Mouse (Mus musculus) stomach, postnatal 0 days (tissue): ENCODE measurements around the gene Brinp3. TPM values are rescaled to one million over a fixed set of nuclear protein-coding genes. Genes with fewer than 3 reads are reported as not detected.

Experiments
- ATAC-seq: fragments of 200-750 bp; cut with Nextera tagmentation; 2 replicates; pipeline ENCODE4 v1.8.0; 2017; ENCODE audit not compliant: low FRiP score, low TSS enrichment
- DNase-seq: peaks from one replicate; pipeline ENCODE4 v3.0.0-alpha.2; 2016; ENCODE audit warnings: low spot score
- H3K27ac ChIP-seq: fragments of 300-500 bp; sonication (generic); replicated peaks from 2 replicates; pipeline ENCODE4 v1.5.1; 2014; ENCODE audit warnings: mild to moderate bottlenecking, control low read depth
- H3K27me3 ChIP-seq: fragments of 300-500 bp; sonication (generic); 2 replicates; pipeline ENCODE4 v1.6.1; 2014; ENCODE audit warnings: low read length; ENCODE audit not compliant: control insufficient read depth, insufficient read depth
- H3K36me3 ChIP-seq: fragments of 300-500 bp; sonication (generic); 2 replicates; pipeline ENCODE4 v1.6.1; 2014; ENCODE audit warnings: low read length, mixed read lengths; ENCODE audit not compliant: control insufficient read depth, insufficient read depth
- H3K4me1 ChIP-seq: fragments of 300-500 bp; sonication (generic); replicated peaks from 2 replicates; pipeline ENCODE4 v1.6.1; 2014; ENCODE audit warnings: antibody characterized with exemption; ENCODE audit not compliant: control insufficient read depth, insufficient read depth
- H3K4me2 ChIP-seq: fragments of 300-500 bp; sonication (generic); replicated peaks from 2 replicates; pipeline ENCODE4 v1.6.1; 2014; ENCODE audit warnings: low read depth, mild to moderate bottlenecking, control low read depth, moderate library complexity
- H3K4me3 ChIP-seq: fragments of 300-500 bp; sonication (generic); 2 replicates; pipeline ENCODE4 v1.5.1; 2014; ENCODE audit warnings: low read depth, low read length, control low read depth
- H3K9ac ChIP-seq: fragments of 300-500 bp; sonication (generic); 2 replicates; pipeline ENCODE4 v1.6.1; 2014; ENCODE audit warnings: mild to moderate bottlenecking, low read length, control low read depth, mixed read lengths
- H3K9me3 ChIP-seq: fragments of 300-500 bp; sonication (generic); 2 replicates; pipeline ENCODE4 v1.6.1; 2016; ENCODE audit warnings: low read length; ENCODE audit not compliant: control insufficient read depth
- CTCF ChIP-seq: IDR thresholded peaks from 2 replicates; pipeline ENCODE4 v1.5.1; 2016; ENCODE audit warnings: antibody characterized with exemption, low read depth, mild to moderate bottlenecking, moderate library complexity
- EP300 ChIP-seq: optimal IDR thresholded peaks from 2 replicates; pipeline ENCODE3; 2016; ENCODE audit warnings: antibody characterized with exemption
- WGBS: fragments of 180-500 bp; shearing (Covaris S2); extraction: QIAGEN DNeasy Blood & Tissue Kit; methylation state at CpG from one replicate; pipeline ENCODE4 v1.1.7; 2014; 5-methylcytosine and 5-hydroxymethylcytosine counted together
- polyA plus RNA-seq: library from polyadenylated mRNA; unstranded; fragments of >200 nt; fragmentation: Nextera tagmentation; extraction: Ambion mirVana; gene quantifications from 2 replicates; pipeline ENCODE4 v1.2.1, GENCODE M21; 2015

The Brinp3 gene
- polyA plus RNA-seq, 1 experiment from 2014 or later = 0.73 TPM

- H3K9me3 ChIP-seq = no peaks in the 10 kb centered on the region
- H3K36me3 ChIP-seq = no peaks in the 10 kb centered on the region
- TF ChIP-seq CTCF (no peak), EP300 (no peak)
- ATAC-seq = no peak
- no peak overlapping the region for H3K4me3 ChIP-seq
- no peak for DNase-seq
- no peak overlapping the region for H3K4me2 ChIP-seq
- no peak overlapping the region for H3K27ac ChIP-seq
- 85% methylated on average over 4 of the region's 4 CpGs for WGBS
- no peaks in the 10 kb centered on the region for H3K4me1 ChIP-seq
- H3K9ac ChIP-seq = no peak overlapping the region
- no peaks in the 10 kb centered on the region for H3K27me3 ChIP-seq
Observed at GRCm38 (mm10) chr1:146807765-146808164, 313.2 kb downstream of the Brinp3 start.

GRCm38 (mm10) chr1:146833888-146834287, 339.3 kb downstream of the Brinp3 start:
- H3K4me1 ChIP-seq = no peaks in the 10 kb centered on the region
- H3K4me2 ChIP-seq = no peak overlapping the region
- no peak overlapping the region for H3K9ac ChIP-seq
- TF ChIP-seq EP300 = no peak
- no peak for TF ChIP-seq CTCF
- DNase-seq (no peak), ATAC-seq (no peak)
- WGBS = 34% methylated on average over 1 of the region's 1 CpGs
- H3K27me3 ChIP-seq = no peaks in the 10 kb centered on the region
- no peak overlapping the region for H3K27ac ChIP-seq
- H3K4me3 ChIP-seq = no peak overlapping the region
- no peaks in the 10 kb centered on the region for H3K9me3 ChIP-seq
- no peaks in the 10 kb centered on the region for H3K36me3 ChIP-seq

DNA sequence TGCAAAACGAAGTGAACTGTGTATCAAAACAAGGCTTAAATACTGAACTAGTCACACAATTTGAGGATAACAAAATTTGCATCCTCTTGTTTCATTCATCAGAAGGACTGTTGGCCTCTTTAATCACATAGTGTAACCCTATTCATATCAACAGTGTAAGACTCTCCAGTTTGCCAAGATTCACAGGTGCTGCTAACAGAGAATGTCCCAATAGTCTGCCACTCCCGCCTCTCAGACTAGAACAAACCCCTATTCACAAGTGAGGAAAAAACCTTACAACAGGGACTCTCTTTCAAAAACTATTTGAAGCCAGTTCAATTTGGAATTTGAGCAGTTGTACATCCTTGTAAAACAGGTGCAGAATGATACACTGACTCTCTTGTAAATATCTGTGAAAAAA, 349.5 kb downstream of the Brinp3 start:
- WGBS = 74% methylated on average over 2 of the region's 2 CpGs
- ATAC-seq = no peak
- Histone ChIP-seq H3K4me3 (no peak overlapping the region), H3K9me3 (no peaks in the 10 kb centered on the region), H3K27ac (no peak overlapping the region), H3K4me1 (no peaks in the 10 kb centered on the region), H3K27me3 (no peaks in the 10 kb centered on the region), H3K4me2 (no peak overlapping the region), H3K9ac (no peak overlapping the region), H3K36me3 (no peaks in the 10 kb centered on the region)
- no peak for TF ChIP-seq CTCF
- TF ChIP-seq EP300 = no peak
- DNase-seq = no peak

- Histone ChIP-seq H3K27me3 (no peaks in the 10 kb centered on the region), H3K36me3 (no peaks in the 10 kb centered on the region), H3K4me2 (no peak overlapping the region), H3K9ac (no peak overlapping the region), H3K27ac (no peak overlapping the region), H3K9me3 (no peaks in the 10 kb centered on the region), H3K4me1 (no peaks in the 10 kb centered on the region), H3K4me3 (no peak overlapping the region)
- 58% methylated on average over 3 of the region's 3 CpGs for WGBS
- ATAC-seq (no peak), DNase-seq (no peak)
- TF ChIP-seq CTCF = no peak
- no peak for TF ChIP-seq EP300
Observed at GRCm38 (mm10) chr1:146848892-146849291, 354.3 kb downstream of the Brinp3 start.

- DNase-seq (no peak), ATAC-seq (no peak)
- TF ChIP-seq CTCF = no peak
- no peak for TF ChIP-seq EP300
- no peak overlapping the region for H3K4me3 ChIP-seq
- no peaks in the 10 kb centered on the region for H3K4me1 ChIP-seq
- H3K27ac ChIP-seq = no peak overlapping the region
- H3K27me3 ChIP-seq = no peaks in the 10 kb centered on the region
- no peak overlapping the region for H3K9ac ChIP-seq
- H3K9me3 ChIP-seq = no peaks in the 10 kb centered on the region
- 59% methylated on average over 2 of the region's 2 CpGs for WGBS
- no peak overlapping the region for H3K4me2 ChIP-seq
- H3K36me3 ChIP-seq = no peaks in the 10 kb centered on the region
Observed at GRCm38 (mm10) chr1:146850147-146850546, 355.6 kb downstream of the Brinp3 start.

DNA sequence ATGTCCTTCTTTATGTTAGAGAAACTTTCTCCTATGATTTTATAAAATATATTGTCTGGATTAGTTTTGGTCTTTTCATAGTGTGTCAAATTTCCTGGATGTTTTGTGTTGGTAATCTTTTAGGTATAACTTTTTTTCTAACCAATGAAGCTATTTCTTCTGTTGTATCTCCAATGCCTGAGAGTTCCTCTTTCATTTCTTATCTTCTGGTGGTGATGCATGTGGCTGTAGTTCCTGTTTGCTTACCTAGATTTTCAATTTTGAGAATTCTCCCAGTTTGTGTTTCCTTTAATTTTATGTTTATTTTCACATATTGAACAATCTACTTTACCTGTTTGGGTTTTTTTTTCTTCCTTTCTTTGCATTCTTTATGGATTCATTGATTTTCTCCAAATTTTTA, 404.1 kb downstream of the Brinp3 start:
- TF ChIP-seq EP300 = no peak
- no peak for TF ChIP-seq CTCF
- Histone ChIP-seq H3K4me1 (no peaks in the 10 kb centered on the region), H3K27ac (no peak overlapping the region), H3K4me3 (no peak overlapping the region), H3K36me3 (no peaks in the 10 kb centered on the region), H3K27me3 (no peaks in the 10 kb centered on the region), H3K9ac (no peak overlapping the region), H3K9me3 (no peaks in the 10 kb centered on the region), H3K4me2 (no peak overlapping the region)
- DNase-seq (no peak), ATAC-seq (no peak)

GRCm38 (mm10) chr1:146901691-146902090, 407.1 kb downstream of the Brinp3 start:
- Histone ChIP-seq H3K9me3 (no peaks in the 10 kb centered on the region), H3K27ac (no peak overlapping the region), H3K36me3 (no peaks in the 10 kb centered on the region), H3K27me3 (no peaks in the 10 kb centered on the region), H3K4me3 (no peak overlapping the region), H3K4me1 (no peaks in the 10 kb centered on the region), H3K9ac (no peak overlapping the region), H3K4me2 (no peak overlapping the region)
- DNase-seq (peak; percentile 14), ATAC-seq (no peak)
- 32% methylated on average over 9 of the region's 9 CpGs for WGBS
- no peak for TF ChIP-seq CTCF
- no peak for TF ChIP-seq EP300
